Mouse (Mus musculus) heart, adult 2 months (tissue): ENCODE data around the gene Hjurp. TPM values are rescaled to one million over a fixed set of nuclear protein-coding genes. Genes with fewer than 3 reads are reported as not detected.

Source experiments
- DNase-seq, 2 experiments: peaks; one replicate each; pipeline ENCODE4 v3.0.0; 2021
- H3K27ac ChIP-seq: fragments of 200-600 bp; 2 replicates; pipeline ENCODE4 v1.8.1; 2022
- H3K27me3 ChIP-seq: fragments of 200-500 bp; 2 replicates; pipeline ENCODE4 v1.6.1; 2012; ENCODE audit warnings: mild to moderate bottlenecking, low read length, inconsistent platforms, mixed read lengths; ENCODE audit not compliant: control insufficient read depth, insufficient read depth
- H3K36me3 ChIP-seq: fragments of 200-500 bp; 2 replicates; pipeline ENCODE4 v1.6.1; 2012; ENCODE audit warnings: low read length, inconsistent platforms; ENCODE audit not compliant: control insufficient read depth, insufficient read depth
- H3K4me1 ChIP-seq: fragments of 200-500 bp; 2 replicates; pipeline ENCODE4 v1.6.1; 2011; ENCODE audit warnings: low read length; ENCODE audit not compliant: control insufficient read depth, insufficient read depth
- H3K4me3 ChIP-seq: fragments of 200-600 bp; 2 replicates; pipeline ENCODE4 v1.8.1; 2022
- H3K79me2 ChIP-seq: fragments of 200-500 bp; replicated peaks from 2 replicates; pipeline ENCODE4 v1.6.1; 2012; ENCODE audit warnings: mild to moderate bottlenecking, inconsistent platforms, low read length, moderate library complexity, mixed read lengths; ENCODE audit not compliant: control insufficient read depth, insufficient read depth
- H3K9ac ChIP-seq: fragments of 200-500 bp; 2 replicates; pipeline ENCODE4 v1.6.1; 2012; ENCODE audit warnings: low read depth, mild to moderate bottlenecking, control low read depth, inconsistent platforms, low read length, mixed read lengths
- CTCF ChIP-seq: fragments of 200-600 bp; IDR thresholded peaks from 2 replicates; pipeline ENCODE4 v1.8.1; 2022; ENCODE audit warnings: antibody characterized with exemption, mild to moderate bottlenecking, moderate library complexity
- EP300 ChIP-seq: fragments of 200-500 bp; IDR thresholded peaks from 2 replicates; pipeline ENCODE4 v1.6.1; 2011; ENCODE audit warnings: low read depth, low read length, control low read depth; ENCODE audit not compliant: insufficient read depth
- POLR2A ChIP-seq: fragments of 200-500 bp; IDR thresholded peaks from 2 replicates; pipeline ENCODE4 v1.6.1; 2011; ENCODE audit warnings: mild to moderate bottlenecking, low read depth, low read length, control low read depth; ENCODE audit not compliant: insufficient read depth
- WGBS: fragments of 180-500 bp; shearing (Covaris S2); methylation state at CpG from one replicate; pipeline ENCODE4 v1.1.7; 2018; 5-methylcytosine and 5-hydroxymethylcytosine counted together
- intact Hi-C: fragments of 180-260 bp; cut with DNase I; formaldehyde crosslinking; loops from one replicate; pipeline ENCODE4 v1.15.1; 2025
- polyA plus RNA-seq: library from polyadenylated mRNA; depleted of rRNA; stranded (reverse); fragments of >200 nt; gene quantifications from 2 replicates; pipeline ENCODE4 v1.2.3, GENCODE M21; 2012
- total RNA-seq, 2 experiments: library from RNA; stranded (reverse); gene quantifications; 2 replicates each; pipeline ENCODE4 v1.2.3; 2021

Gene Hjurp
- total and polyA plus RNA-seq, 3 experiments, result 8.7 to 23.9 (median 11.5) TPM

- 75% methylated on average over 4 of the region's 4 CpGs for WGBS
- peak in 1 of 2 experiments; percentile 40 for DNase-seq
- Histone ChIP-seq H3K9ac (no peak overlapping the region), H3K36me3 (no peaks in the 10 kb centered on the region), H3K79me2 (no peaks in the 10 kb centered on the region), H3K4me1 (peaks cover 3% of the 10 kb centered on the region), H3K27me3 (no peaks in the 10 kb centered on the region), H3K27ac (no peak overlapping the region), H3K4me3 (no peak overlapping the region)
- intact Hi-C loops, result no loop called here
- TF ChIP-seq POLR2A (no peak), CTCF (no peak), EP300 (no peak)
These were observed 15.2 kb downstream of the Hjurp start for GRCm38 (mm10) chr1:88262255-88262654.

GRCm38 (mm10) chr1:88261706-88262105 lies 15.7 kb downstream of the Hjurp start:
- Histone ChIP-seq H3K27me3 (no peaks in the 10 kb centered on the region), H3K4me1 (peaks cover 3% of the 10 kb centered on the region), H3K27ac (no peak overlapping the region), H3K79me2 (no peaks in the 10 kb centered on the region), H3K4me3 (no peak overlapping the region), H3K9ac (no peak overlapping the region), H3K36me3 (no peaks in the 10 kb centered on the region)
- DNase-seq, result no peak
- intact Hi-C loops, result no loop called here
- TF ChIP-seq CTCF (no peak), POLR2A (no peak), EP300 (no peak)
- 83% methylated on average over 7 of the region's 7 CpGs for WGBS

- Histone ChIP-seq H3K9ac (no peak overlapping the region), H3K4me1 (peaks cover 3% of the 10 kb centered on the region), H3K36me3 (no peaks in the 10 kb centered on the region), H3K27me3 (no peaks in the 10 kb centered on the region), H3K79me2 (no peaks in the 10 kb centered on the region), H3K4me3 (no peak overlapping the region), H3K27ac (no peak overlapping the region)
- 83% methylated on average over 10 of the region's 10 CpGs for WGBS
- intact Hi-C loops, result no loop called here
- peak in 1 of 2 experiments; percentile 29 for DNase-seq
- no peak for TF ChIP-seq EP300
- TF ChIP-seq POLR2A, result no peak
- TF ChIP-seq CTCF, result no peak
These were observed 16.6 kb downstream of the Hjurp start for GRCm38 (mm10) chr1:88260604-88261377.

- Histone ChIP-seq H3K27ac (no peak overlapping the region), H3K36me3 (no peaks in the 10 kb centered on the region), H3K9ac (no peak overlapping the region), H3K79me2 (no peaks in the 10 kb centered on the region), H3K4me3 (no peak overlapping the region), H3K4me1 (peaks cover 3% of the 10 kb centered on the region), H3K27me3 (no peaks in the 10 kb centered on the region)
- DNase-seq, result peak in 1 of 2 experiments; percentile 60
- 66% methylated on average over 6 of the region's 6 CpGs for WGBS
- intact Hi-C loops, result no loop called here
- TF ChIP-seq EP300 (no peak), CTCF (no peak), POLR2A (no peak)
These were observed 17.3 kb downstream of the Hjurp start for GRCm38 (mm10) chr1:88260114-88260513.

GRCm38 (mm10) chr1:88259643-88260024 lies 17.8 kb downstream of the Hjurp start:
- intact Hi-C loops, result no loop called here

More at GRCm38 (mm10) chr1:88259643-88260024, 17.8 kb downstream of the Hjurp start:
- Histone ChIP-seq H3K9ac (no peak overlapping the region), H3K79me2 (no peaks in the 10 kb centered on the region), H3K27ac (no peak overlapping the region), H3K27me3 (no peaks in the 10 kb centered on the region), H3K36me3 (no peaks in the 10 kb centered on the region), H3K4me3 (no peak overlapping the region), H3K4me1 (peaks cover 3% of the 10 kb centered on the region)
- peak in 1 of 2 experiments; percentile 44 for DNase-seq
- WGBS, result 73% methylated on average over 4 of the region's 4 CpGs
- TF ChIP-seq EP300 (no peak), POLR2A (no peak), CTCF (no peak)
